Mouse (Mus musculus): Measurements from ENCODE around the gene Mmp24.

Gene Mmp24

DNA sequence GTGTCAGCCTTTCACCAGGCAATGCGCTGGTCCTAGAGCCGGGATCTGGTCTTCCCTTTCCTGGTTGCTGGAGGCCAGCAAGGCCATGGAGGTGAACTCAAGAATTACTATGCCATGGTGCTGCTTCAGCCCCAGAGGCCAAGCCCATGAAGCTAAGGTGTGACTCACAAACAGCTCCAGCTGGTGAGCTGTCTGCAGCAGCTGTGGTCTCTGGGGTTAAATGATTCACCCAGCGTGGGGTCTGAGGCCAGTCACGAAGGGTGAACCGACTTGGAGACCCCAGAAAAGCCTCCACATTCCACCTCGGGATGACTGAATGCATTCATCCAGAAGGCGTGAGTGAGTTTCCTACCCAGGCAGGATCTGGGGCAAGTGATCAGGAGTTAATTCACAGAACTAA, 75.0 kb downstream of the Mmp24 start:
- POLR2A ChIA-PET = interaction anchor here in 2 of 4 experiments (0.7 to 1.9 kb wide), 18 partner anchors 10 to 98 kb away, joined by 3 to 9 read pairs (median 4); partner anchors contain the start of genes BC029722 (in 2 of the 2), Eif6 (in 2 of the 2), Fam83c (in 1 of the 2) and Gm15557 (in 1 of the 2)
- CTCF ChIA-PET = interaction anchor here in 3 of 4 experiments (0.5 to 5.5 kb wide), 4 partner anchors 16 to 648 kb away, joined by 3 to 32 read pairs (median 4); partner anchors contain the start of genes Fam83c (in 1 of the 3), Gdf5 (in 1 of the 3) and Trpc4ap (in 1 of the 3)

DNA sequence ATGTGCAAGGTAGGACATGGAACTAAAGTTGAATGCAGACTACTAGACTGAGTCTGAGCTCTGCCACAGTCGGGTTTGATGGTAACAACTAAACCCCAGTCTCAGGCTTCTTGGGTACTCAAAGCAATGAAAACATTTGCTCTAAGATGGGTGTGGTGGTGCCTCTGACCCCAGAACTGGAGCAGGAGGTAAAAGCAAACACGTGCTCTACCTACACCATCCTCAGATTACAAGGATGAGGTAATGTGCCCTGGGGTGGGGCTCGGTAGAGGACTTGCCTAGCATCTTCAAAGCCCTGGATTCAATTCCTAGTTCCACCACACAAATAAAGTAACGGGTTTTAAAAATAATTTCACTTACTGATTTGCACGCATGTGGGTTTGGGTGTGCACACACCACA, 77.4 kb downstream of the Mmp24 start:
- POLR2A ChIA-PET = interaction anchor here in 3 of 4 experiments (0.6 to 3.2 kb wide), 10 partner anchors 9 to 104 kb away, joined by 3 to 13 read pairs (median 3); partner anchors contain the start of genes Cep250 (in 2 of the 3) and Eif6 (in 1 of the 3)
- CTCF ChIA-PET = interaction anchor here in 2 of 4 experiments (0.5 to 1.0 kb wide), 3 partner anchors 93 to 151 kb away, joined by 3 to 8 read pairs (median 3); no protein-coding TSS in a partner anchor

- POLR2A ChIA-PET = interaction anchor here in 1 of 4 experiments (3.2 kb wide), 1 partner anchor 8 kb away, joined by 13 read pairs; no protein-coding TSS in a partner anchor
- CTCF ChIA-PET = no interaction called here
Observed at GRCm38 (mm10) chr2:155860102-155860501, 85.0 kb downstream of the Mmp24 start.

- ChIA-PET POLR2A (interaction anchor here in 2 of 4 experiments (0.6 to 3.2 kb wide), 6 partner anchors 9 to 93 kb away, joined by 3 to 13 read pairs (median 4); no protein-coding TSS in a partner anchor), CTCF (no interaction called here)
Observed at GRCm38 (mm10) chr2:155861581-155861980, 86.4 kb downstream of the Mmp24 start.

DNA sequence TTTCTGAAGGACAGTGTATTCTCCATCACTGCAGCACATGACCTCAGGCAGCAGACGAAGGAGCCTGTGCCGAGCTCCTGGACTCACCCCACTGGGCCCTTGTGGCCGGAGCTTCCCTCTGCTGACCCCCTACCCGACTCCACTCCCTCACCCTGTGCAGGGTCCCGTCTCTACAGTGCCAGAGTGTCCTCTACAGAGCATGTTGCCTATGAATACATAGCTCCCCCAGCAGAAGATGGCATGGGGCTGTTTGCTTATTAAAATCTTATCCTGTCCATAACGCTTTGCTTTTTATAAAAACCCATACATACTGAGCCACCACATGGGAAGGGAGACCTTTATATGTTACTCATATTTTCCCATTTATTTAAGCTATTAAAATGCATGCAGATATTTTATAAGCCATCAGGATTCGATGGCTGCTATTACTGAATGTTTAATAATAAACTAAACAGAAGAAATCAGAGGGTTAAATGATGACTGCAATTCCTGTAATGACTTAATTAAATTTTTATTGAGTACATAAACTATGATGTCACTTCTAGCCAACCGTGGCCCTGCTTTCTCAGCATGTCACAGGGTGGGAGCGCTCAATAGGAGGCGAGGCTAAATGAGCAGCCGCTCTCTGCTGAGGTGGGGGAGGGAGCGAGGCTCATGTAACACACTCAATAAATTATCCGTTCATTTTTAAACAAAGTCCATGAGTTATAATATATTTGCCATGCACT, 87.6 kb downstream of the Mmp24 start:
- POLR2A ChIA-PET = interaction anchor here in 3 of 4 experiments (0.7 to 3.2 kb wide), 7 partner anchors 10 to 505 kb away, joined by 3 to 13 read pairs (median 4); no protein-coding TSS in a partner anchor
- CTCF ChIA-PET = interaction anchor here in 2 of 4 experiments (0.5 to 0.6 kb wide), 3 partner anchors 12 to 38 kb away, joined by 3 to 4 read pairs (median 3); no protein-coding TSS in a partner anchor

DNA sequence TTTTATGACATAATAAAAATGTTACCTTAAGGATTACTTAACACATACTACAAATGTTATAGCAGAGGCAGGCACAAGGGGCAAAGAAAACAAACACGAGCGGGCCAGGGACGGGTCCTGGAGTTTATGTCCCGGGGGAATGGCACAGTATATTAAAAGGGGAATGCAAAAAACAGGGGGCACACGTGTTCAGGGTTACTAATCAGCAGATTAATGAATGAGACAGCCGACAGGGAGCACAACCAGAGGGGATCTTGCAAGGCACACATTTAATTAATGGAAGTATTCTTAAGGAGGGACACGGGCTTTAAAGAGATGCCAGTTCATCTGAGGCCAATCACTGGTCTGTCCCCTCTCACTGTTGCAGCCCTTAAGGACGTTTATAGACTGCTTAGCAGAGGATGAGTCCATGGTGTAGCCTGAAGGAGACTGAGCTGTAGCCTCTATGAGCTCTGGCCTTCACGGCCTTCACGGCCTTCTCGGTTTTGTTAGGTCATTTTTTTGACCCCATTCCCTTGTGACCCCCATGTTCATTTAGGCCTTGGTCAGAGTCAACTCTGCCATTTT, 88.2 kb downstream of the Mmp24 start:
- POLR2A ChIA-PET = interaction anchor here in 2 of 4 experiments (0.7 to 3.2 kb wide), 6 partner anchors 11 to 504 kb away, joined by 3 to 13 read pairs (median 4); partner anchors contain the start of gene Fam83c (in 1 of the 2)
- CTCF ChIA-PET = interaction anchor here in 2 of 4 experiments (0.5 to 1.4 kb wide), 2 partner anchors 12 to 83 kb away, joined by 3 to 5 read pairs; partner anchors contain the start of gene Gdf5 (in 1 of the 2)

All from embryonic stem cell, embryonic (primary cell).